Mouse (Mus musculus) heart, embryonic 10.5 days (tissue): Measurements from ENCODE around the gene Ermap. TPM values are rescaled to one million over a fixed set of nuclear protein-coding genes. Genes with fewer than 3 reads are reported as not detected.

Source experiments
- DNase-seq: peaks from one replicate; pipeline ENCODE4 v3.0.0-alpha.2; 2017; ENCODE audit warnings: low spot score
- H3K27ac ChIP-seq: fragments of 300-500 bp; sonication (generic); 2 replicates; pipeline ENCODE4 v1.5.1; 2016; ENCODE audit warnings: mild to moderate bottlenecking
- H3K27me3 ChIP-seq: fragments of 300-500 bp; sonication (generic); 2 replicates; pipeline ENCODE4 v1.6.1; 2016; ENCODE audit warnings: mild to moderate bottlenecking; ENCODE audit not compliant: poor library complexity, insufficient read depth, severe bottlenecking
- H3K36me3 ChIP-seq: fragments of 300-500 bp; sonication (generic); 2 replicates; pipeline ENCODE4 v1.6.1; 2016; ENCODE audit warnings: mild to moderate bottlenecking, moderate library complexity
- H3K4me1 ChIP-seq: fragments of 300-500 bp; sonication (generic); 2 replicates; pipeline ENCODE4 v1.6.1; 2016; ENCODE audit warnings: mild to moderate bottlenecking
- H3K4me3 ChIP-seq: fragments of 300-500 bp; sonication (generic); 2 replicates; pipeline ENCODE4 v1.5.1; 2016; ENCODE audit warnings: mild to moderate bottlenecking, moderate library complexity
- H3K9me3 ChIP-seq: fragments of 300-500 bp; sonication (generic); 2 replicates; pipeline ENCODE4 v1.6.1; 2016; ENCODE audit warnings: mild to moderate bottlenecking, moderate library complexity
- WGBS: fragments of 180-500 bp; shearing (Covaris S2); methylation state at CpG from one replicate; pipeline ENCODE4 v1.1.7; 2016; 5-methylcytosine and 5-hydroxymethylcytosine counted together
- polyA plus RNA-seq: library from polyadenylated mRNA; unstranded; fragments of >200 nt; fragmentation: Nextera tagmentation; extraction: Ambion mirVana; gene quantifications from 2 replicates; pipeline ENCODE4 v1.2.1, GENCODE M21; 2016

Gene Ermap
- polyA plus RNA-seq, 1 experiment from 2014 or later, result 26.6 TPM

GRCm38 (mm10) chr4:119204672-119205071 is 14.9 kb upstream of the Ermap start:
- H3K36me3 ChIP-seq, result peaks cover 13% of the 10 kb centered on the region
- H3K4me3 ChIP-seq, result no peak overlapping the region
- peak; percentile 90 for DNase-seq
- H3K9me3 ChIP-seq, result no peaks in the 10 kb centered on the region
- H3K4me1 ChIP-seq, result peaks cover 5% of the 10 kb centered on the region; the same call in 1 of the 2 replicates
- WGBS, result 16% methylated on average over 8 of the region's 8 CpGs
- H3K27me3 ChIP-seq, result peaks cover under 1% of the 10 kb centered on the region; the same call in 1 of the 2 replicates
- no peak overlapping the region for H3K27ac ChIP-seq

GRCm38 (mm10) chr4:119198105-119198504 is 8.3 kb upstream of the Ermap start:
- H3K9me3 ChIP-seq, result no peaks in the 10 kb centered on the region

GRCm38 (mm10) chr4:119195582-119196320 is 5.9 kb upstream of the Ermap start:
- H3K4me3 ChIP-seq, result peak overlapping the region; percentile 72
- WGBS, result 16% methylated on average over 15 of the region's 18 CpGs
- H3K27me3 ChIP-seq, result no peaks in the 10 kb centered on the region
- DNase-seq, result no peak
- H3K36me3 ChIP-seq, result peaks cover 11% of the 10 kb centered on the region
- H3K27ac ChIP-seq, result peak overlapping the region; percentile 95
- peaks cover 30% of the 10 kb centered on the region for H3K4me1 ChIP-seq
- H3K9me3 ChIP-seq, result no peaks in the 10 kb centered on the region

More at GRCm38 (mm10) chr4:119198105-119198504, 8.3 kb upstream of the Ermap start:
- no peak overlapping the region for H3K4me3 ChIP-seq
- peaks cover 30% of the 10 kb centered on the region for H3K4me1 ChIP-seq
- WGBS, result 86% methylated on average over 6 of the region's 6 CpGs
- peaks cover 21% of the 10 kb centered on the region for H3K36me3 ChIP-seq
- H3K27me3 ChIP-seq, result no peaks in the 10 kb centered on the region
- peak overlapping the region; percentile 36; the same call in 1 of the 2 replicates for H3K27ac ChIP-seq
- DNase-seq, result no peak

GRCm38 (mm10) chr4:119194909-119195581 is 5.2 kb upstream of the Ermap start, which contains the start of gene Svbp:
Gene Svbp (plus strand): TSS chr4:119195306.
- H3K4me1 ChIP-seq, result peaks cover 30% of the 10 kb centered on the region
- peak within 1 kb of the TSS; percentile 72 for H3K4me3 ChIP-seq
- no peaks in the 10 kb centered on the region for H3K9me3 ChIP-seq
- under 1% methylated on average over 42 of the region's 47 CpGs for WGBS
- H3K27ac ChIP-seq, result peak within 1 kb of the TSS; percentile 95
- DNase-seq, result peak; percentile 96
- no peaks in the 10 kb centered on the region for H3K27me3 ChIP-seq
- peaks cover 8% of the 10 kb centered on the region; the same call in 1 of the 2 replicates for H3K36me3 ChIP-seq

- H3K4me3 ChIP-seq, result no peak overlapping the region
These were observed 2.9 kb upstream of the Ermap start for GRCm38 (mm10) chr4:119192757-119193156.

GRCm38 (mm10) chr4:119191273-119191672 is 1.5 kb upstream of the Ermap start:
- DNase-seq, result no peak
- 78% methylated on average over 3 of the region's 3 CpGs for WGBS
- peak overlapping the region; percentile 42; the same call in 1 of the 2 replicates for H3K27ac ChIP-seq
- H3K4me1 ChIP-seq, result peaks cover 16% of the 10 kb centered on the region
- no peak overlapping the region for H3K4me3 ChIP-seq
- H3K36me3 ChIP-seq, result no peaks in the 10 kb centered on the region
- H3K27me3 ChIP-seq, result peaks cover 6% of the 10 kb centered on the region; the same call in 1 of the 2 replicates
- no peaks in the 10 kb centered on the region for H3K9me3 ChIP-seq

More at GRCm38 (mm10) chr4:119192757-119193156, 2.9 kb upstream of the Ermap start:
- WGBS, result 89% methylated on average over 4 of the region's 4 CpGs
- no peak for DNase-seq
- Histone ChIP-seq H3K9me3 (no peaks in the 10 kb centered on the region), H3K27me3 (peaks cover 4% of the 10 kb centered on the region; the same call in 1 of the 2 replicates), H3K27ac (no peak overlapping the region), H3K36me3 (0 out of 2 replicates have a peak, but pooled peaks cover 3% of the 10 kb centered on the region), H3K4me1 (peaks cover 27% of the 10 kb centered on the region)

- no peaks in the 10 kb centered on the region for H3K36me3 ChIP-seq
These were observed 807 bp upstream of the Ermap start for GRCm38 (mm10) chr4:119190618-119191017.

GRCm38 (mm10) chr4:119189392-119189791 is 419 bp downstream of the Ermap start:
- peak; percentile 51 for DNase-seq
- Histone ChIP-seq H3K27ac (peak overlapping the region; percentile 64; the same call in 1 of the 2 replicates), H3K4me1 (0 out of 2 replicates have a peak, but pooled peaks cover 6% of the 10 kb centered on the region), H3K4me3 (peak overlapping the region; percentile 37), H3K9me3 (no peaks in the 10 kb centered on the region), H3K36me3 (no peaks in the 10 kb centered on the region), H3K27me3 (peaks cover 6% of the 10 kb centered on the region; the same call in 1 of the 2 replicates)
- WGBS, result 80% methylated on average over 6 of the region's 6 CpGs

More at GRCm38 (mm10) chr4:119190618-119191017, 807 bp upstream of the Ermap start:
- H3K4me3 ChIP-seq, result no peak overlapping the region
- H3K4me1 ChIP-seq, result peaks cover 9% of the 10 kb centered on the region; the same call in 1 of the 2 replicates
- 69% methylated on average over 8 of the region's 8 CpGs for WGBS
- peaks cover 6% of the 10 kb centered on the region; the same call in 1 of the 2 replicates for H3K27me3 ChIP-seq
- H3K27ac ChIP-seq, result peak overlapping the region; percentile 74; the same call in 1 of the 2 replicates
- H3K9me3 ChIP-seq, result no peaks in the 10 kb centered on the region
- DNase-seq, result peak; percentile 89

- 42% methylated on average over 11 of the region's 11 CpGs for WGBS
- peak overlapping the region; percentile 33 for H3K4me3 ChIP-seq
These were observed 1.6 kb downstream of the Ermap start for GRCm38 (mm10) chr4:119188060-119188785.

GRCm38 (mm10) chr4:119185771-119186170 is 4.0 kb downstream of the Ermap start:
- H3K4me3 ChIP-seq, result no peak overlapping the region
- WGBS, result 76% methylated on average over 4 of the region's 4 CpGs
- no peak overlapping the region for H3K27ac ChIP-seq
- DNase-seq, result no peak
- no peaks in the 10 kb centered on the region for H3K36me3 ChIP-seq
- 0 out of 2 replicates have a peak, but pooled peaks cover 6% of the 10 kb centered on the region for H3K4me1 ChIP-seq
- H3K27me3 ChIP-seq, result peaks cover 6% of the 10 kb centered on the region; the same call in 1 of the 2 replicates
- no peaks in the 10 kb centered on the region for H3K9me3 ChIP-seq

More at GRCm38 (mm10) chr4:119188060-119188785, 1.6 kb downstream of the Ermap start:
- no peaks in the 10 kb centered on the region for H3K36me3 ChIP-seq
- H3K4me1 ChIP-seq, result 0 out of 2 replicates have a peak, but pooled peaks cover 6% of the 10 kb centered on the region
- DNase-seq, result peak; percentile 82
- H3K27me3 ChIP-seq, result peaks cover 6% of the 10 kb centered on the region; the same call in 1 of the 2 replicates
- H3K9me3 ChIP-seq, result no peaks in the 10 kb centered on the region
- H3K27ac ChIP-seq, result peak overlapping the region; percentile 70

- no peaks in the 10 kb centered on the region for H3K9me3 ChIP-seq
- H3K4me3 ChIP-seq, result no peak overlapping the region
- no peaks in the 10 kb centered on the region for H3K36me3 ChIP-seq
- no peak overlapping the region for H3K27ac ChIP-seq
- DNase-seq, result no peak
- peaks cover 6% of the 10 kb centered on the region for H3K4me1 ChIP-seq
- 20% methylated on average over 1 of the region's 1 CpGs for WGBS
- peaks cover 6% of the 10 kb centered on the region; the same call in 1 of the 2 replicates for H3K27me3 ChIP-seq
These were observed 6.3 kb downstream of the Ermap start for GRCm38 (mm10) chr4:119183525-119183924.

- Histone ChIP-seq H3K9me3 (no peaks in the 10 kb centered on the region), H3K36me3 (no peaks in the 10 kb centered on the region), H3K4me1 (peaks cover 11% of the 10 kb centered on the region), H3K4me3 (no peak overlapping the region), H3K27ac (no peak overlapping the region), H3K27me3 (no peaks in the 10 kb centered on the region)
- DNase-seq, result no peak
- 80% methylated on average over 9 of the region's 9 CpGs for WGBS
These were observed 8.4 kb downstream of the Ermap start for GRCm38 (mm10) chr4:119181456-119181855.
